Mouse (Mus musculus) myocyte (in vitro differentiated cells): ENCODE measurements at regions not wholly inside any gene's neighbourhood (a gene's known extent, or its start where the extent isn't known, plus 50 kb on each side); places are given as distances from the start of the nearest gene placed in this dataset.

Experiments
- H3K27me3 ChIP-seq: one replicate; pipeline ENCODE4 v1.6.1; 2011; ENCODE audit not compliant: control insufficient read depth, insufficient read depth, insufficient read length
- H3K36me3 ChIP-seq: one replicate; pipeline ENCODE4 v1.6.1; 2011; ENCODE audit not compliant: control insufficient read depth, insufficient read depth
- H3K4me2 ChIP-seq: one replicate; pipeline ENCODE4 v1.6.1; 2011; ENCODE audit warnings: low read depth, control low read depth
- H3K4me3 ChIP-seq: one replicate; pipeline ENCODE4 v1.5.1; 2011; ENCODE audit warnings: mild to moderate bottlenecking, control low read depth, moderate library complexity
- H3K79me2 ChIP-seq: one replicate; pipeline ENCODE4 v1.6.1; 2011; ENCODE audit not compliant: control insufficient read depth, insufficient read depth
- H3ac ChIP-seq: one replicate; pipeline ENCODE4 v1.6.1; 2011; ENCODE audit not compliant: control insufficient read depth, insufficient read length
- CEBPB ChIP-seq: IDR thresholded peaks from 2 replicates; pipeline ENCODE4 v1.6.1; 2011; ENCODE audit warnings: mild to moderate bottlenecking, moderate library complexity; ENCODE audit not compliant: poor library complexity, insufficient read depth, severe bottlenecking
- E2F4 ChIP-seq: IDR thresholded peaks from one replicate; pipeline ENCODE4 v1.6.1; 2011; ENCODE audit warnings: mild to moderate bottlenecking, control low read depth, moderate library complexity; ENCODE audit not compliant: insufficient read depth
- MAX ChIP-seq: IDR thresholded peaks from one replicate; pipeline ENCODE4 v1.6.1; 2011; ENCODE audit warnings: low read depth, mild to moderate bottlenecking, control low read depth
- MYOD1 ChIP-seq, 3 experiments: IDR thresholded peaks; one replicate each; pipeline ENCODE4 v1.6.1; 2011; ENCODE audit warnings: control low read depth in 2 of 3, low read depth in 2 of 3, mild to moderate bottlenecking in 2 of 3, moderate library complexity in 1 of 3; ENCODE audit not compliant: insufficient read length in 2 of 3, control insufficient read depth in 1 of 3
- MYOG ChIP-seq, 3 experiments: IDR thresholded peaks; one replicate each; pipeline ENCODE4 v1.6.1; 2011; ENCODE audit warnings: control low read depth in 2 of 3, low read depth in 2 of 3, mild to moderate bottlenecking in 2 of 3; ENCODE audit not compliant: insufficient read length in 2 of 3, control insufficient read depth in 1 of 3, insufficient read depth in 1 of 3
- POLR2A ChIP-seq: IDR thresholded peaks from one replicate; pipeline ENCODE4 v1.6.1; 2011; ENCODE audit warnings: low read depth, mild to moderate bottlenecking, control low read depth, moderate library complexity; ENCODE audit not compliant: insufficient read length
- POLR2AphosphoS2 ChIP-seq: IDR thresholded peaks from one replicate; pipeline ENCODE4 v1.6.1; 2011; ENCODE audit warnings: low read depth, control low read depth; ENCODE audit not compliant: insufficient read length
- REST ChIP-seq: IDR thresholded peaks from one replicate; pipeline ENCODE4 v1.6.1; 2011; ENCODE audit warnings: mild to moderate bottlenecking, control low read depth, moderate library complexity; ENCODE audit not compliant: insufficient read depth, insufficient read length
- SRF ChIP-seq: IDR thresholded peaks from one replicate; pipeline ENCODE4 v1.6.1; 2011; ENCODE audit warnings: low read depth; ENCODE audit not compliant: control insufficient read depth, insufficient read length
- TCF12 ChIP-seq: IDR thresholded peaks from one replicate; pipeline ENCODE4 v1.6.1; 2011; ENCODE audit warnings: mild to moderate bottlenecking, control low read depth; ENCODE audit not compliant: poor library complexity, insufficient read depth, severe bottlenecking
- TCF3 ChIP-seq: IDR thresholded peaks from one replicate; pipeline ENCODE4 v1.6.1; 2011; ENCODE audit warnings: low read depth, control low read depth; ENCODE audit not compliant: insufficient read length
- USF1 ChIP-seq: IDR thresholded peaks from one replicate; pipeline ENCODE4 v1.6.1; 2011; ENCODE audit warnings: low read depth, mild to moderate bottlenecking, control low read depth, moderate library complexity

DNA sequence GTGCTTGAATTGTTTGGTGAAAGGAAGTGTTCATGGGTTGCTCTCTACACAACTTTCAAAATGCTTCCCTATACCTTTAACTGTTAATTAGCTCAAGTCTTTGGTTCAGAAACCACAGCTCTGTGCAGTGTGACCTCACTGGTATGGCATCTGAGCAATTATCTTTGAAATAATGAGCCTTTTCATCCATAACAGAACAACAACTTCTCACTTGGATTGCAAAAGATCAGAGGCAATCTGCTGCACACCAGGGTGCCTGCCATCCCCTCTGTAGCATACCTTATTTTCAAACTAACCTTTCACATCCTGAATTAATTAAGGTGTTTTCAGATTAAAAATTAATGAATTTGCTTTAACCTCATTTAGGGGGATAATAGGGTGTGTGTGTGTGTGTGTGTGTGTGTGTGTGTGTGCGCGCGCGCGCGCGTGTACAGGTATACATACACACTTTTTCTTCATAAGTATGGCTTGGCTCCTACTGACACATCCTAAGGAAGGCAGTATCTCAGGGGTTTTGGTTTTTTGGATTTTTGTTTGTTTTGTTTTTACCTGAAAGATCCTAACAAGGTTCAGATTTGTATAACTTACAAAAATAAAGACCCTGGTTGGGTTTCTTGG, 493.8 kb downstream of the Rapgef2 start:
- H3K4me3 ChIP-seq: no peak overlapping the region
- H3K36me3 ChIP-seq: no peaks in the 10 kb centered on the region
- H3K79me2 ChIP-seq: no peaks in the 10 kb centered on the region
- H3K4me2 ChIP-seq: no peak overlapping the region
- no peaks in the 10 kb centered on the region for H3K27me3 ChIP-seq
- no peak for TF ChIP-seq E2F4
- no peak for TF ChIP-seq TCF3
- TF ChIP-seq TCF12: no peak
- no peak for TF ChIP-seq MAX
- TF ChIP-seq MYOG (IDR thresholded peaks at IDR 0.05; ENCODE audit: control insufficient read depth in 1 of 3, insufficient read depth in 1 of 3, insufficient read length in 2 of 3, low read depth in 2 of 3): no peak
- no peak for TF ChIP-seq MYOD1 (IDR thresholded peaks at IDR 0.05; ENCODE audit: control insufficient read depth in 1 of 3, insufficient read length in 2 of 3, low read depth in 2 of 3)
- TF ChIP-seq USF1: no peak
- TF ChIP-seq POLR2AphosphoS2: no peak
- no peak for TF ChIP-seq SRF
- no peak for TF ChIP-seq REST
- TF ChIP-seq POLR2A: no peak
- TF ChIP-seq CEBPB: no peak
- no peak overlapping the region for H3ac ChIP-seq

DNA sequence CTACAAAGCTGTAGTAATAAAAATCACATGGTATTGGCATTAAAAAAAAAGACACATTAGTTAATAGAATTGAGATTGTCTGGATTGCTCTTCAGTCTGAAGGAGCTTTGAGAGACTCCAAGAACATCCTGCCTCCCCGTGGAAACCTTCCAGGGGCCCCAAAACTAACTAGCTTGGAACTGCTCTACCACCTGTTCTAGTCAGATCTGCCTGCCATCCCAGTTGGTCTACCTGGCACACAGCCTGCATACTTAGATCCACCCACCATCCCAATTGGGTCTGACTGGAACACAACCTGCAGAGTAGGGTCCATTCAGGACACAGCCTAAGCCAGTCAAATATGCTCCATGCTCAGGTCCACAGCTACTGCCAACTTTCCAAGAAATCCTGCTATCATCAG, 503.6 kb downstream of the Rapgef2 start:
- Histone ChIP-seq H3K4me2 (no peak overlapping the region), H3K79me2 (no peaks in the 10 kb centered on the region), H3ac (no peak overlapping the region), H3K4me3 (no peak overlapping the region), H3K36me3 (no peaks in the 10 kb centered on the region), H3K27me3 (no peaks in the 10 kb centered on the region)
- TF ChIP-seq MAX (no peak), E2F4 (no peak), TCF12 (no peak), TCF3 (no peak), POLR2AphosphoS2 (no peak), REST (no peak), SRF (no peak), CEBPB (no peak), USF1 (no peak), MYOG (IDR thresholded peaks at IDR 0.05; ENCODE audit: control insufficient read depth in 1 of 3, insufficient read depth in 1 of 3, insufficient read length in 2 of 3, low read depth in 2 of 3) (no peak), MYOD1 (IDR thresholded peaks at IDR 0.05; ENCODE audit: control insufficient read depth in 1 of 3, insufficient read length in 2 of 3, low read depth in 2 of 3) (no peak), POLR2A (no peak)

- Histone ChIP-seq H3K27me3 (no peaks in the 10 kb centered on the region), H3K4me3 (no peak overlapping the region), H3K36me3 (no peaks in the 10 kb centered on the region), H3K79me2 (no peaks in the 10 kb centered on the region), H3ac (no peak overlapping the region), H3K4me2 (no peak overlapping the region)
- no peak for TF ChIP-seq CEBPB
- no peak for TF ChIP-seq USF1
- no peak for TF ChIP-seq MYOD1 (IDR thresholded peaks at IDR 0.05; ENCODE audit: control insufficient read depth in 1 of 3, insufficient read length in 2 of 3, low read depth in 2 of 3)
- TF ChIP-seq TCF12: no peak
- no peak for TF ChIP-seq MYOG (IDR thresholded peaks at IDR 0.05; ENCODE audit: control insufficient read depth in 1 of 3, insufficient read depth in 1 of 3, insufficient read length in 2 of 3, low read depth in 2 of 3)
- TF ChIP-seq REST: no peak
- no peak for TF ChIP-seq SRF
- no peak for TF ChIP-seq TCF3
- no peak for TF ChIP-seq POLR2A
- TF ChIP-seq POLR2AphosphoS2: no peak
- no peak for TF ChIP-seq E2F4
- no peak for TF ChIP-seq MAX
Measured at GRCm38 (mm10) chr3:78755686-78756476, 530.4 kb downstream of the Rapgef2 start.

- Histone ChIP-seq H3K4me2 (no peak overlapping the region), H3K27me3 (no peaks in the 10 kb centered on the region)
- TF ChIP-seq CEBPB: no peak
- no peak for TF ChIP-seq SRF
- no peak for TF ChIP-seq TCF12
- TF ChIP-seq MYOD1 (IDR thresholded peaks at IDR 0.05; ENCODE audit: control insufficient read depth in 1 of 3, insufficient read length in 2 of 3, low read depth in 2 of 3): no peak
- no peak for TF ChIP-seq MYOG (IDR thresholded peaks at IDR 0.05; ENCODE audit: control insufficient read depth in 1 of 3, insufficient read depth in 1 of 3, insufficient read length in 2 of 3, low read depth in 2 of 3)
- no peak for TF ChIP-seq REST
- TF ChIP-seq USF1: no peak
Measured at GRCm38 (mm10) chr3:78736111-78736510, 550.2 kb downstream of the Rapgef2 start.

More at GRCm38 (mm10) chr3:78736111-78736510, 550.2 kb downstream of the Rapgef2 start:
- Histone ChIP-seq H3K36me3 (no peaks in the 10 kb centered on the region), H3K79me2 (no peaks in the 10 kb centered on the region), H3ac (no peak overlapping the region), H3K4me3 (no peak overlapping the region)
